Mouse (Mus musculus): ENCODE measurements at regions not wholly inside any gene's neighbourhood (a gene's known extent, or its start where the extent isn't known, plus 50 kb on each side); places are given as distances from the start of the nearest gene placed in this dataset.

DNA sequence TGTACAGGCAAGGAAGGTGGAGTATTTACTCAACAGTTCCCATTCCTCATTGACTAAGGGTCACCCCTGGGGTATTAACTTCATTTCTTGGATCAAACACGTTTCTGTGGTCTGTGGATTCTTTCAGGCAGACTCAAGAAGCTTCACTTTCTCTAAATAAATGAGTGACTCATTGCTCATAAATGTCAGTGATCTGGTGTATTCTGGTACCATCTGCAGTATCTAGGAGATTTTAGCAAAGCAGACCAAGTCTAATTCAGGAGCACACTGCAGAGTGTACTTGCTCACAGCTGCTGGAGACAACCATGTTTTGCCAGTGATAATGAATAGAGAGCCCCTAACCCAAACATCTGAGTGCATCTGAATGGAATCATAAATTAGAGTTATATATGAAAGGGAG is 182.7 kb upstream of the Agr3 start:
- TF ChIP-seq HCFC1 (IDR thresholded peaks at IDR 0.05; ENCODE audit: borderline replicate concordance, insufficient read depth, low read length) (no peak), MAFK (IDR thresholded peaks at IDR 0.05; ENCODE audit: insufficient read depth, low read depth, low read length) (no peak), CHD2 (IDR thresholded peaks at IDR 0.05; ENCODE audit: low read depth, low read length) (no peak), ZC3H11A (IDR thresholded peaks at IDR 0.05; ENCODE audit: borderline replicate concordance, low read depth, low read length) (no peak), ZNF384 (IDR thresholded peaks at IDR 0.05; ENCODE audit: low read depth, low read length) (no peak)

Measured in ES-E14 (cell line).